Mouse (Mus musculus) G1E (cell line): ENCODE data around the gene Sympk. TPM values are rescaled to one million over a fixed set of nuclear protein-coding genes. Genes with fewer than 3 reads are reported as not detected.

Source experiments
- ATAC-seq: 2 replicates; pipeline ENCODE4 v1.8.0; 2016; ENCODE audit warnings: mild to moderate bottlenecking; ENCODE audit not compliant: insufficient number of reproducible peaks, poor library complexity, low FRiP score, severe bottlenecking; ENCODE audit errors: extremely low read depth
- DNase-seq: peaks from one replicate; pipeline ENCODE4 v3.0.0; 2012; ENCODE audit warnings: low spot score
- H3K27me3 ChIP-seq: 2 replicates; pipeline ENCODE4 v1.6.1; 2012; ENCODE audit warnings: mild to moderate bottlenecking, low read length, inconsistent platforms; ENCODE audit not compliant: insufficient read depth
- H3K36me3 ChIP-seq: replicated peaks from 2 replicates; pipeline ENCODE3; 2012; ENCODE audit warnings: mild to moderate bottlenecking, inconsistent platforms
- H3K4me1 ChIP-seq: 2 replicates; pipeline ENCODE4 v1.6.1; 2012; ENCODE audit warnings: low read depth, low read length, inconsistent platforms, mixed read lengths; ENCODE audit not compliant: insufficient read depth
- H3K4me3 ChIP-seq: 2 replicates; pipeline ENCODE4 v1.5.1; 2012; ENCODE audit warnings: low read depth, mild to moderate bottlenecking, inconsistent platforms, low read length, moderate library complexity, mixed read lengths
- H3K9me3 ChIP-seq: replicated peaks from 2 replicates; pipeline ENCODE4 v1.6.1; 2012; ENCODE audit warnings: inconsistent platforms
- CTCF ChIP-seq: IDR thresholded peaks from 2 replicates; pipeline ENCODE4 v1.5.1; 2012; ENCODE audit warnings: low read depth, low read length, inconsistent platforms, mixed read lengths
- GATA1 ChIP-seq: IDR thresholded peaks from 2 replicates; pipeline ENCODE4 v1.6.1; 2012; ENCODE audit warnings: borderline replicate concordance, low read length, inconsistent platforms, mixed read lengths
- GATA2 ChIP-seq: IDR thresholded peaks from 2 replicates; pipeline ENCODE4 v1.6.1; 2012; ENCODE audit warnings: low read depth, low read length, inconsistent platforms, borderline replicate concordance
- POLR2AphosphoS5 ChIP-seq: IDR thresholded peaks from 2 replicates; pipeline ENCODE4 v1.6.1; 2012; ENCODE audit warnings: low read depth, low read length, inconsistent platforms; ENCODE audit not compliant: insufficient replicate concordance
- TAL1 ChIP-seq: conservative IDR thresholded peaks from 2 replicates; pipeline ENCODE4 v1.6.1; 2012; ENCODE audit warnings: low read depth, low read length, inconsistent platforms, mixed read lengths
- polyA plus RNA-seq: library from polyadenylated mRNA; stranded (reverse); fragments of >175 nt; gene quantifications from 2 replicates; pipeline ENCODE4 v1.2.3, GENCODE M21; 2012
- total RNA-seq, 2 experiments: library from RNA; stranded (forward) in 1 of 2; stranded (reverse) in 1 of 2; fragments of 200-1000 nt in 1 of 2; fragments of >200 nt in 1 of 2; fragmentation: Nextera tagmentation in 1 of 2; gene quantifications; 2 replicates each; pipeline ENCODE4 v1.2.3; 2014 to 2017

Sympk gene
- total and polyA plus RNA-seq, 3 experiments, result 48.1 to 257 (median 149) TPM

DNA sequence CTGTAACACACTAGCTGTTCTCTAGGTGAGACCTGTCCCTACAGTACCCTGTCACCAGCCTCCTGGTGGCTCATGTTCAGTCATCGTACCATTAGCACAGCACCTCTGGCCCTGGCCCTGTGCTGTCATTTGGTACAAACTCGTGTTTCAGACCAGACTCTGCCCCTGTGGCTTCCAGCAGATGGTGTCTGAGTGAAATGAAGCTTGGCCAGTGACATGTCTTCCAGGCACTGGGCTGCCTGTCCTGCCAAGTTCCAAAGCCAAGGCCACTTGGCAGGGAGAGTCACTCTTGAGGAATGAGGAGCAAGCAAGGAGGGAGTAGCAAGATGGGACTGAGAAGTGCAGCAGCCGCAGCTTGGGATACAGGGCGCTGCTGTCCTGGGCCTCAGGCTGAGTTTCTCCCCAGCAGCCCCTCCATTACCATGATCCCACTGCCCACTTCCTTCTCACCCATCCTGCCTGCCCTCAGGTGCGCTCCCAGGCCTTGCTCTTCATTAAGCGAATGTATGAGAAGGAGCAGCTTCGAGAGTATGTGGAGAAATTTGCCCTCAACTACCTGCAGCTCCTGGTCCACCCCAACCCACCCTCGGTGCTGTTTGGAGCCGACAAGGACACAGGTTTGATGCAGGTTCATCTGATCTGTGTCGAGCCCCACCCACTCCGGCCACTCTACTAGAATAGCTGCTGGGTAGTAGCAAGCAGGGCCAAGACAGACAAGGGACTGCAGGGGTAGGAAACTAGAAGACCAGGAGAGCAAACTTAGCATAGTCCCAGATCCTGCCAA, 22.3 kb downstream of the Sympk start:
- Histone ChIP-seq H3K4me1 (no peaks in the 10 kb centered on the region), H3K4me3 (no peak overlapping the region), H3K9me3 (no peaks in the 10 kb centered on the region), H3K27me3 (no peaks in the 10 kb centered on the region), H3K36me3 (peaks cover 99% of the 10 kb centered on the region)
- TF ChIP-seq TAL1 (no peak), GATA1 (no peak), GATA2 (no peak), CTCF (no peak), POLR2AphosphoS5 (no peak)
- ATAC-seq, result no peak
- no peak for DNase-seq

GRCm38 (mm10) chr7:19048006-19048527, 23.9 kb downstream of the Sympk start:
- DNase-seq (no peak), ATAC-seq (no peak)
- peaks cover 99% of the 10 kb centered on the region for H3K36me3 ChIP-seq

GRCm38 (mm10) chr7:19049252-19049651, 25.1 kb downstream of the Sympk start:
- Histone ChIP-seq H3K4me3 (no peak overlapping the region), H3K27me3 (no peaks in the 10 kb centered on the region), H3K4me1 (no peaks in the 10 kb centered on the region), H3K9me3 (no peaks in the 10 kb centered on the region), H3K36me3 (peaks cover 100% of the 10 kb centered on the region)
- DNase-seq (no peak), ATAC-seq (no peak)
- TF ChIP-seq CTCF (no peak), GATA2 (no peak), TAL1 (no peak), POLR2AphosphoS5 (no peak), GATA1 (no peak)

More at GRCm38 (mm10) chr7:19048006-19048527, 23.9 kb downstream of the Sympk start:
- no peaks in the 10 kb centered on the region for H3K4me1 ChIP-seq
- no peak for TF ChIP-seq TAL1
- no peak for TF ChIP-seq GATA2
- no peak for TF ChIP-seq GATA1
- TF ChIP-seq CTCF, result no peak
- TF ChIP-seq POLR2AphosphoS5, result no peak
- no peaks in the 10 kb centered on the region for H3K27me3 ChIP-seq
- no peak overlapping the region for H3K4me3 ChIP-seq
- no peaks in the 10 kb centered on the region for H3K9me3 ChIP-seq

DNA sequence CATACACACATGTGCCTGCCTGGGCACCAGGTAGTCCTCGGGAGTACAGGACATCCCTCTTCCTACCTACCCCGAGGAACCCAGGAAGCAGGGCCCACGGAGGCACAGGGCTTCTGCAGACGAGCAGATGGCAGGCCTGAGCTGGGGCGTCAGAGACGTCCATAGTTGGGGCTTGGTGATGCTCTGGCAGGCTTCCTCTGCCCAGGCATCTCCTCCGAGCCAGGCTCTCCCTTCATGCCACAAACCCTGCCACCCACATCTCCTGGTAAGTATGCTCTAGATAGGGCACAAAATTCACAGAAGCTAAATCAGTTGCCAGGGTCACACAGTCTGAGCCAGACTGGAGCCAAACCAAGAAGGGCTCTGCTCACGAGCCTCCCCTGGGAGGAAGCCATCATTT, 26.0 kb downstream of the Sympk start:
- no peaks in the 10 kb centered on the region for H3K9me3 ChIP-seq
- no peak overlapping the region for H3K4me3 ChIP-seq
- peaks cover 100% of the 10 kb centered on the region for H3K36me3 ChIP-seq
- H3K4me1 ChIP-seq, result no peaks in the 10 kb centered on the region
- DNase-seq (no peak), ATAC-seq (no peak)
- H3K27me3 ChIP-seq, result no peaks in the 10 kb centered on the region
- TF ChIP-seq TAL1 (no peak), GATA2 (no peak)

DNA sequence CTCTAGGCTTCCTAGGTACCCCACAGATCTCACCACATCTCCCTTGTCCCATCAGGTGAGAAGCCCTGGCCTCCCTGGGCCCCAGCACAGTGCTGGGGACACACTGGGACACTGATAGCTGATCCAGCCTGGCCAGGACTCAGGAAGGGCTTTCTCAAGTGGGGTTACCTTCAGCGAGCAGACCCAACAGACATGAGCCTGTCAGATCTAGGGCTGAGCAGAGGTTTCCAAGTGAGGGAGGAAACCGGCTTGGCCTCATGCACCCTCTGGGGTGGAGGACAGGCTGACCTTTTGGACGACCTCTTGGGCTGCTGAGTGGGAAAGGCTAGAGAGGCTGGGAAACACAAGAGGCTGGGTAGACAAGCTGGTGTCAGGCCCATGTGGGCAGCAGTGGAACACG, 27.0 kb downstream of the Sympk start:
- peaks cover 100% of the 10 kb centered on the region for H3K36me3 ChIP-seq
- ATAC-seq (no peak), DNase-seq (no peak)
- H3K9me3 ChIP-seq, result no peaks in the 10 kb centered on the region
- H3K4me1 ChIP-seq, result no peaks in the 10 kb centered on the region
- no peak overlapping the region for H3K4me3 ChIP-seq
- no peak for TF ChIP-seq CTCF
- TF ChIP-seq POLR2AphosphoS5, result no peak
- no peak for TF ChIP-seq GATA2
- no peak for TF ChIP-seq TAL1
- no peaks in the 10 kb centered on the region for H3K27me3 ChIP-seq

DNA sequence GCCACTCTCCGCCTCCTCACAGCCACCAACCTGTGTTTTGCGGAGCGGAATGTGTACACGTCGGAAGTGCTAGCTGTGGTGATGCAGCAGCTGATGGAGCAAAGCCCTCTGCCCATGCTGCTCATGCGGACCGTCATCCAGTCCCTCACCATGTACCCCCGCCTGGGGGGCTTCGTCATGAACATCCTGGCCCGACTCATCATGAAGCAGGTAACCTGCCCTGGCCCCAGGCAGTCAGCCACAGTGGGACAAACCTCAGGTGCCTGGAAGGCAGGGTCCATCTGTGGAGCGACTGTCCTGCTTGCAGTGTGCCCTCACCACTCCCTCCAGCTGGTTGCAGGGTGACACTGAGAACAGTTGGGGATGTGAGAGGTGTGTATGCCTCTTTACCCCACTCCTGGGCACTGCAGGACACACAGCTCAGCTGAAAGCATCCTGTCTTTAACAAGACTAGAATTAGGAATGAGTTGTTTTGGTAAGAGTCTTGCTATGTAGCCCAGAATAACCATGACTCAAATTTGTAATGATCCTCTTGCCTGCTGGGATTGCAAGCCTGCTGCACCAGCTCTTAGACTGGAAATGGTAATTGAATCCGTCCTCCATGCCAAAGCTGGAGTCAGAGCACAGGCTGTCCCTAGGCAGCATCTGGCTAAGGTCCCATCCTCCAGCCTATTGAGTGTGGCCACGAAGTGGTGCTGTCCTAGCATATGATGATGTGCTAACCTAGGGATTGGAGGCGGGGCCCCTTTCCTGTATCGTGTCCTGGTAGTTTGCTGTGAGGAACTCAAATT, 28.4 kb downstream of the Sympk start:
- no peaks in the 10 kb centered on the region for H3K27me3 ChIP-seq
- no peak overlapping the region for H3K4me3 ChIP-seq
- no peak for ATAC-seq
- H3K36me3 ChIP-seq, result peaks cover 100% of the 10 kb centered on the region
- TF ChIP-seq POLR2AphosphoS5 (no peak), TAL1 (no peak), GATA2 (no peak), GATA1 (no peak), CTCF (no peak)
- DNase-seq, result no peak
- H3K4me1 ChIP-seq, result no peaks in the 10 kb centered on the region
- H3K9me3 ChIP-seq, result no peaks in the 10 kb centered on the region
